Mouse (Mus musculus): ENCODE measurements around the gene Slc10a1. TPM values are rescaled to one million over a fixed set of nuclear protein-coding genes. Genes with fewer than 3 reads are reported as not detected.

Slc10a1 gene
- total and polyA plus RNA-seq, 3 experiments = 0.12 to 0.18 TPM; not detected in 1

- H3K36me3 ChIP-seq (ENCODE audit: control insufficient read depth in 1 of 2, insufficient read depth in 2 of 2, low read length in 2 of 2) = peaks cover 0 to 20% of the 10 kb centered on the region in 2 experiments; a peak in 2 of 4 replicates
- H3K9ac ChIP-seq (ENCODE audit: control insufficient read depth, low read depth, low read length, poor library complexity, severe bottlenecking) = no peak overlapping the region
- no peaks in the 10 kb centered on the region for H3K9me3 ChIP-seq (replicated peaks; ENCODE audit: insufficient read depth, low read length)
- H3K27ac ChIP-seq (ENCODE audit: control insufficient read depth, low read depth, low read length) = no peak overlapping the region
- no peak for DNase-seq (ENCODE audit: low read depth, low spot score)
- TF ChIP-seq SIN3A (IDR thresholded peaks at IDR 0.05; ENCODE audit: low read length) (no peak), BHLHE40 (IDR thresholded peaks at IDR 0.05; ENCODE audit: borderline replicate concordance, low read depth, low read length) (no peak), USF2 (IDR thresholded peaks at IDR 0.05; ENCODE audit: borderline replicate concordance in 1 of 2, insufficient read depth in 1 of 2, low read depth in 1 of 2, low read length in 2 of 2) (no peak), MXI1 (IDR thresholded peaks at IDR 0.05; ENCODE audit: low read depth, low read length) (no peak), SMC3 (IDR thresholded peaks at IDR 0.05; ENCODE audit: low read depth, low read length) (no peak), TBP (IDR thresholded peaks at IDR 0.05; ENCODE audit: low read depth, low read length) (no peak)
- H3K27me3 ChIP-seq (ENCODE audit: control insufficient read depth in 1 of 2, insufficient read depth in 2 of 2, low read length in 2 of 2) = no peaks in the 10 kb centered on the region
- H3K79me2 ChIP-seq (ENCODE audit: control insufficient read depth, insufficient read depth, low read length, poor library complexity) = peaks cover 3% of the 10 kb centered on the region; the same call in 1 of the 2 replicates
- no peaks in the 10 kb centered on the region for H3K4me1 ChIP-seq (ENCODE audit: control insufficient read depth in 1 of 2, insufficient read depth in 2 of 2, low read length in 2 of 2)
- no peak overlapping the region for H3K4me3 ChIP-seq (ENCODE audit: control insufficient read depth in 1 of 2, insufficient read depth in 1 of 2, low read depth in 2 of 2, low read length in 2 of 2)
These were observed 10.5 kb downstream of the Slc10a1 start for GRCm38 (mm10) chr12:80957961-80958360.

GRCm38 (mm10) chr12:80956039-80956438, 12.5 kb downstream of the Slc10a1 start:
- Histone ChIP-seq H3K9me3 (replicated peaks; ENCODE audit: insufficient read depth, low read length) (no peaks in the 10 kb centered on the region), H3K9ac (ENCODE audit: control insufficient read depth, low read depth, low read length, poor library complexity, severe bottlenecking) (no peak overlapping the region), H3K27me3 (ENCODE audit: control insufficient read depth in 1 of 2, insufficient read depth in 2 of 2, low read length in 2 of 2) (no peaks in the 10 kb centered on the region), H3K4me1 (ENCODE audit: control insufficient read depth in 1 of 2, insufficient read depth in 2 of 2, low read length in 2 of 2) (no peaks in the 10 kb centered on the region), H3K27ac (ENCODE audit: control insufficient read depth, low read depth, low read length) (no peak overlapping the region), H3K4me3 (ENCODE audit: control insufficient read depth in 1 of 2, insufficient read depth in 1 of 2, low read depth in 2 of 2, low read length in 2 of 2) (no peak overlapping the region), H3K79me2 (ENCODE audit: control insufficient read depth, insufficient read depth, low read length, poor library complexity) (peaks cover 8% of the 10 kb centered on the region), H3K36me3 (ENCODE audit: control insufficient read depth in 1 of 2, insufficient read depth in 2 of 2, low read length in 2 of 2) (peaks cover 16 to 28% of the 10 kb centered on the region in 2 experiments)
- TF ChIP-seq TBP (IDR thresholded peaks at IDR 0.05; ENCODE audit: low read depth, low read length) (no peak), POLR2A (IDR thresholded peaks at IDR 0.05; ENCODE audit: control insufficient read depth in 1 of 2, insufficient read depth in 1 of 2, low read depth in 1 of 2, low read length in 2 of 2, poor library complexity in 1 of 2) (peak in 1 of 2 experiments; percentile 47; a peak in 2 of 4 replicates), POLR2AphosphoS2 (IDR thresholded peaks at IDR 0.05; ENCODE audit: low read length) (peak; percentile 62)
- DNase-seq (ENCODE audit: low read depth, low spot score) = peak; percentile 24

DNA sequence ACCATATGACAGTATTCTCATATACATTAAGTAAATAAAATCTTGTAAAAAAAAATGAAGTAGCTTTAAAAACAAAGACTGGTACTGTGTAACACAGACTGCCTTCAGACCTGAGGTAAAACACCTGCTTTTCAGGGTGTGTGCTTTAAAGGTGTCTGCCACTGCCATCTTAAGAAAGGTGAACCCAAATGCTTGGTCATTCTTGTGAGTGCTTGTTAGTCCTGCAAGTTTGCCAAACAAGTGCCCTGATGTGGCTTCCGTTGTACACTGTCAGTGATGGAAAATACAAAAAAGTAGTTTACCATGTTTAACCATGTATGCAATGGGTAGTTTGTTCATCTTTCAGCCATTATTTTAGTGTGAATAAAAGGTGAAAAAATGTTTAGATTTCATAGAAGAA, 16.0 kb downstream of the Slc10a1 start:
- no peaks in the 10 kb centered on the region for H3K9me3 ChIP-seq (replicated peaks; ENCODE audit: insufficient read depth, low read length)
- peak; percentile 23 for DNase-seq (ENCODE audit: low read depth, low spot score)
- no peak overlapping the region for H3K9ac ChIP-seq (ENCODE audit: control insufficient read depth, low read depth, low read length, poor library complexity, severe bottlenecking)
- H3K79me2 ChIP-seq (ENCODE audit: control insufficient read depth, insufficient read depth, low read length, poor library complexity) = peaks cover 24% of the 10 kb centered on the region
- TF ChIP-seq RCOR1 (IDR thresholded peaks at IDR 0.05; ENCODE audit: low read depth, low read length) (no peak), ZMIZ1 (IDR thresholded peaks at IDR 0.05; ENCODE audit: low read depth, low read length) (peak; percentile 52; the same call in 1 of the 2 replicates)
- no peaks in the 10 kb centered on the region for H3K27me3 ChIP-seq (ENCODE audit: control insufficient read depth in 1 of 2, insufficient read depth in 2 of 2, low read length in 2 of 2)
- H3K4me3 ChIP-seq (ENCODE audit: control insufficient read depth in 1 of 2, insufficient read depth in 1 of 2, low read depth in 2 of 2, low read length in 2 of 2) = no peak overlapping the region
- H3K27ac ChIP-seq (ENCODE audit: control insufficient read depth, low read depth, low read length) = no peak overlapping the region
- H3K4me1 ChIP-seq (ENCODE audit: control insufficient read depth in 1 of 2, insufficient read depth in 2 of 2, low read length in 2 of 2) = peaks cover 0 to 7% of the 10 kb centered on the region in 2 experiments; a peak in 2 of 4 replicates
- H3K36me3 ChIP-seq (ENCODE audit: control insufficient read depth in 1 of 2, insufficient read depth in 2 of 2, low read length in 2 of 2) = peaks cover 41 to 52% of the 10 kb centered on the region in 2 experiments

Measured in MEL (cell line).